Mouse (Mus musculus) MEL (cell line): ENCODE results near the gene Fgfr2. TPM values are rescaled to one million over a fixed set of nuclear protein-coding genes. Genes with fewer than 3 reads are reported as not detected.

ENCODE experiments used
- DNase-seq: peaks from one replicate; pipeline ENCODE4 v3.0.0; 2011; ENCODE audit warnings: low read depth, low spot score
- H3K27ac ChIP-seq: 2 replicates; pipeline ENCODE4 v1.5.1; 2012; ENCODE audit warnings: low read depth, mild to moderate bottlenecking, control low read depth, low read length, moderate library complexity; ENCODE audit not compliant: control insufficient read depth
- H3K27me3 ChIP-seq, 2 experiments: fragments of 150-350 bp in 1 of 2; sonication (generic) in 1 of 2; 2 replicates each; pipeline ENCODE4 v1.6.1; 2012; ENCODE audit warnings: low read length in 2 of 2, mild to moderate bottlenecking in 2 of 2, improper control_type of control experiment in 1 of 2, moderate library complexity in 1 of 2; ENCODE audit not compliant: insufficient read depth in 2 of 2, control insufficient read depth in 1 of 2
- H3K36me3 ChIP-seq, 2 experiments: 2 replicates each; pipeline ENCODE4 v1.6.1; 2012 to 2014; ENCODE audit warnings: low read length in 2 of 2, improper control_type of control experiment in 1 of 2, inconsistent platforms in 1 of 2, mild to moderate bottlenecking in 1 of 2; ENCODE audit not compliant: insufficient read depth in 2 of 2, control insufficient read depth in 1 of 2
- H3K4me1 ChIP-seq, 2 experiments: fragments of 150-350 bp in 1 of 2; sonication (generic) in 1 of 2; 2 replicates each; pipeline ENCODE4 v1.6.1; 2012; ENCODE audit warnings: low read length in 2 of 2, improper control_type of control experiment in 1 of 2, mild to moderate bottlenecking in 1 of 2; ENCODE audit not compliant: insufficient read depth in 2 of 2, control insufficient read depth in 1 of 2
- H3K4me3 ChIP-seq, 2 experiments: fragments of 150-350 bp in 1 of 2; sonication (generic) in 1 of 2; 2 replicates each; pipeline ENCODE4 v1.5.1; 2012; ENCODE audit warnings: low read depth in 2 of 2, low read length in 2 of 2, mild to moderate bottlenecking in 2 of 2, moderate library complexity in 2 of 2, control low read depth in 1 of 2, improper control_type of control experiment in 1 of 2; ENCODE audit not compliant: control insufficient read depth in 1 of 2, insufficient read depth in 1 of 2
- H3K79me2 ChIP-seq: 2 replicates; pipeline ENCODE4 v1.6.1; 2012; ENCODE audit warnings: mild to moderate bottlenecking, low read length, moderate library complexity; ENCODE audit not compliant: control insufficient read depth, poor library complexity, insufficient read depth
- H3K9ac ChIP-seq: 2 replicates; pipeline ENCODE4 v1.6.1; 2012; ENCODE audit warnings: low read depth, mild to moderate bottlenecking, control low read depth, low read length, moderate library complexity; ENCODE audit not compliant: control insufficient read depth, poor library complexity, severe bottlenecking
- H3K9me3 ChIP-seq: fragments of 150-350 bp; sonication (generic); replicated peaks from 2 replicates; pipeline ENCODE4 v1.6.1; 2012; ENCODE audit warnings: mild to moderate bottlenecking, low read length, improper control_type of control experiment, moderate library complexity; ENCODE audit not compliant: insufficient read depth
- CHD1 ChIP-seq: IDR thresholded peaks from 2 replicates; pipeline ENCODE4 v1.6.1; 2012; ENCODE audit warnings: low read depth, mild to moderate bottlenecking, inconsistent platforms, low read length, improper control_type of control experiment
- CTCF ChIP-seq, 3 experiments: IDR thresholded peaks in 2 of 3; conservative IDR thresholded peaks in 1 of 3; 2 replicates each; pipeline ENCODE4 v1.5.1; 2011 to 2012; ENCODE audit warnings: low read length in 3 of 3, low read depth in 2 of 3, mild to moderate bottlenecking in 2 of 3, improper control_type of control experiment in 1 of 3, inconsistent platforms in 1 of 3, mixed read lengths in 1 of 3, moderate library complexity in 1 of 3; ENCODE audit not compliant: control insufficient read depth in 1 of 3, insufficient read depth in 1 of 3, poor library complexity in 1 of 3, severe bottlenecking in 1 of 3
- ELF1 ChIP-seq: IDR thresholded peaks from 2 replicates; pipeline ENCODE4 v1.6.1; 2014; ENCODE audit warnings: low read depth, mild to moderate bottlenecking, inconsistent platforms, low read length, improper control_type of control experiment, moderate library complexity
- GATA1 ChIP-seq: IDR thresholded peaks from 2 replicates; pipeline ENCODE4 v1.6.1; 2011; ENCODE audit warnings: low read depth, low read length, improper control_type of control experiment
- HCFC1 ChIP-seq: IDR thresholded peaks from 2 replicates; pipeline ENCODE4 v1.6.1; 2012; ENCODE audit warnings: low read depth, mild to moderate bottlenecking, inconsistent platforms, low read length, improper control_type of control experiment, moderate library complexity
- JUND ChIP-seq: IDR thresholded peaks from 2 replicates; pipeline ENCODE4 v1.6.1; 2011; ENCODE audit warnings: low read depth, mild to moderate bottlenecking, improper control_type of control experiment, low read length
- MAFK ChIP-seq: IDR thresholded peaks from 2 replicates; pipeline ENCODE4 v1.6.1; 2011; ENCODE audit warnings: low read depth, mild to moderate bottlenecking, low read length, improper control_type of control experiment, borderline replicate concordance
- MAX ChIP-seq: IDR thresholded peaks from 2 replicates; pipeline ENCODE4 v1.6.1; 2011; ENCODE audit warnings: low read length, improper control_type of control experiment
- MXI1 ChIP-seq: IDR thresholded peaks from 2 replicates; pipeline ENCODE4 v1.6.1; 2011; ENCODE audit warnings: mild to moderate bottlenecking, low read depth, low read length, improper control_type of control experiment
- MYC ChIP-seq: IDR thresholded peaks from 2 replicates; pipeline ENCODE4 v1.6.1; 2011; ENCODE audit warnings: low read depth, mild to moderate bottlenecking, low read length, improper control_type of control experiment, moderate library complexity
- NELFE ChIP-seq: IDR thresholded peaks from 2 replicates; pipeline ENCODE4 v1.6.1; 2011; ENCODE audit warnings: low read depth, low read length, improper control_type of control experiment
- NRF1 ChIP-seq: IDR thresholded peaks from 2 replicates; pipeline ENCODE4 v1.6.1; 2014; ENCODE audit warnings: low read depth, mild to moderate bottlenecking, inconsistent platforms, low read length, improper control_type of control experiment, moderate library complexity; ENCODE audit not compliant: poor library complexity, insufficient read depth, severe bottlenecking
- POLR2AphosphoS2 ChIP-seq: IDR thresholded peaks from 2 replicates; pipeline ENCODE4 v1.6.1; 2011; ENCODE audit warnings: low read length, improper control_type of control experiment
- POLR2AphosphoS5 ChIP-seq: IDR thresholded peaks from 2 replicates; pipeline ENCODE4 v1.6.1; 2012; ENCODE audit warnings: low read depth, borderline replicate concordance, mild to moderate bottlenecking, inconsistent platforms, low read length, moderate library complexity, mixed read lengths
- RAD21 ChIP-seq: IDR thresholded peaks from 2 replicates; pipeline ENCODE4 v1.6.1; 2011; ENCODE audit warnings: mild to moderate bottlenecking, low read depth, low read length, improper control_type of control experiment
- RCOR1 ChIP-seq: IDR thresholded peaks from 2 replicates; pipeline ENCODE4 v1.6.1; 2012; ENCODE audit warnings: low read depth, mild to moderate bottlenecking, inconsistent platforms, low read length, improper control_type of control experiment
- SIN3A ChIP-seq: IDR thresholded peaks from 2 replicates; pipeline ENCODE4 v1.6.1; 2012; ENCODE audit warnings: low read length, improper control_type of control experiment, inconsistent platforms
- TAL1 ChIP-seq: IDR thresholded peaks from 2 replicates; pipeline ENCODE4 v1.6.1; 2012; ENCODE audit warnings: mild to moderate bottlenecking, inconsistent platforms, low read length, moderate library complexity, mixed read lengths
- TBP ChIP-seq: IDR thresholded peaks from 2 replicates; pipeline ENCODE4 v1.8.0; 2011; ENCODE audit warnings: low read depth, low read length, improper control_type of control experiment
- TCF12 ChIP-seq: IDR thresholded peaks from 2 replicates; pipeline ENCODE4 v1.6.1; 2014; ENCODE audit warnings: low read depth, mild to moderate bottlenecking, inconsistent platforms, low read length, improper control_type of control experiment, moderate library complexity
- UBTF ChIP-seq: IDR thresholded peaks from 2 replicates; pipeline ENCODE4 v1.6.1; 2012; ENCODE audit warnings: low read depth, mild to moderate bottlenecking, inconsistent platforms, low read length, improper control_type of control experiment, moderate library complexity, borderline replicate concordance; ENCODE audit not compliant: insufficient read depth
- USF1 ChIP-seq: IDR thresholded peaks from 2 replicates; pipeline ENCODE4 v1.6.1; 2014; ENCODE audit warnings: low read depth, mild to moderate bottlenecking, inconsistent platforms, low read length, improper control_type of control experiment, moderate library complexity
- USF2 ChIP-seq, 2 experiments: IDR thresholded peaks; 2 replicates each; pipeline ENCODE4 v1.6.1; 2011 to 2012; ENCODE audit warnings: improper control_type of control experiment in 2 of 2, low read length in 2 of 2, borderline replicate concordance in 1 of 2, inconsistent platforms in 1 of 2, low read depth in 1 of 2, mild to moderate bottlenecking in 1 of 2; ENCODE audit not compliant: insufficient read depth in 1 of 2
- ZC3H11A ChIP-seq: IDR thresholded peaks from 2 replicates; pipeline ENCODE4 v1.6.1; 2012; ENCODE audit warnings: low read depth, mild to moderate bottlenecking, inconsistent platforms, low read length, improper control_type of control experiment
- ZKSCAN1 ChIP-seq: IDR thresholded peaks from 2 replicates; pipeline ENCODE4 v1.6.1; 2012; ENCODE audit warnings: low read depth, mild to moderate bottlenecking, inconsistent platforms, low read length, improper control_type of control experiment, moderate library complexity
- ZMIZ1 ChIP-seq: IDR thresholded peaks from 2 replicates; pipeline ENCODE4 v1.6.1; 2012; ENCODE audit warnings: low read depth, mild to moderate bottlenecking, inconsistent platforms, low read length, improper control_type of control experiment, moderate library complexity
- ZNF384 ChIP-seq: IDR thresholded peaks from 2 replicates; pipeline ENCODE4 v1.6.1; 2012; ENCODE audit warnings: low read depth, mild to moderate bottlenecking, inconsistent platforms, low read length, improper control_type of control experiment
- polyA plus RNA-seq, 2 experiments: library from polyadenylated mRNA; stranded (reverse) in 1 of 2; unstranded in 1 of 2; fragments of >175 nt in 1 of 2; fragments of >200 nt in 1 of 2; gene quantifications; 2 replicates each; pipeline versions ENCODE4 v1.2.1 to v1.2.4; 2012; ENCODE audit warnings: low replicate concordance in 2 of 2, low read depth in 1 of 2; ENCODE audit not compliant: insufficient read length in 2 of 2, insufficient read depth in 1 of 2, missing spikeins in 1 of 2
- total RNA-seq: library from RNA; depleted of rRNA; stranded (reverse); fragments of 300-350 nt; gene quantifications from 2 replicates; pipeline ENCODE4 v1.2.3, GENCODE M21; 2012

Fgfr2 gene
- total and polyA plus RNA-seq, 3 experiments = not detected

DNA sequence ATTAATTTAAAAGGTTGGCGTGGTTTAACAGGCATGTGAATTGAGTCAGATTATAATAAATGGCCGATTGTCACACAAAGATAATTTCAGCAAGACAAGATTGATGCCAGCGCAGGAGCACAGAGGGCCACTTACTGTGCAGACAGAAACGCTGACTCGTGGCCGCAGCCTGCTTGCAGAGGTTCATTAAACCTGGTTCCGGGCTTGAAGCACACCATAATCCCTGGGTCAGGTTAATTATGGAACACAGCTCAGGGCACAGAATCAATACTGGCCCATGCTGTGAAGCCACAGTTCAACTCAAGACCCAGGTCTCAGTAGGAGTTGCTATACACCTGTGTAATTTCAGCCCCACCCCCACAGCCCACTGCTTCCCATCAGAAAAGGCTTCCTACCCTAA lies 1066.6 kb downstream of the Fgfr2 start:
- no peak overlapping the region for H3K9ac ChIP-seq
- H3K36me3 ChIP-seq = no peaks in the 10 kb centered on the region
- no peaks in the 10 kb centered on the region for H3K9me3 ChIP-seq
- TF ChIP-seq MXI1 = no peak
- TF ChIP-seq CHD1 = no peak
- TF ChIP-seq ZMIZ1 = no peak
- TF ChIP-seq TAL1 = no peak
- no peak for TF ChIP-seq SIN3A
- no peak for TF ChIP-seq ZC3H11A
- TF ChIP-seq CTCF (IDR thresholded peaks at IDR 0.05 in 2 of 3, conservative IDR thresholded peaks at IDR 0.05 in 1 of 3; ENCODE audit: control insufficient read depth in 1 of 3, insufficient read depth in 1 of 3, low read depth in 2 of 3, low read length in 3 of 3, poor library complexity in 1 of 3, severe bottlenecking in 1 of 3) = no peak
- TF ChIP-seq USF1 = no peak
- no peak for TF ChIP-seq TBP
- no peak for TF ChIP-seq USF2 (IDR thresholded peaks at IDR 0.05; ENCODE audit: borderline replicate concordance in 1 of 2, insufficient read depth in 1 of 2, low read depth in 1 of 2, low read length in 2 of 2)
- TF ChIP-seq HCFC1 = no peak
- no peak for TF ChIP-seq NRF1
- TF ChIP-seq ELF1 = no peak
- no peak for TF ChIP-seq JUND
- no peak for TF ChIP-seq MAFK
- no peak for TF ChIP-seq POLR2AphosphoS2
- no peak for TF ChIP-seq MYC
- no peak for TF ChIP-seq RAD21
- no peak for TF ChIP-seq MAX
- TF ChIP-seq UBTF = no peak
- DNase-seq = no peak
- H3K27ac ChIP-seq = no peak overlapping the region
- H3K27me3 ChIP-seq = no peaks in the 10 kb centered on the region
- H3K4me1 ChIP-seq = no peaks in the 10 kb centered on the region
- H3K79me2 ChIP-seq = no peaks in the 10 kb centered on the region
- no peak overlapping the region for H3K4me3 ChIP-seq

DNA sequence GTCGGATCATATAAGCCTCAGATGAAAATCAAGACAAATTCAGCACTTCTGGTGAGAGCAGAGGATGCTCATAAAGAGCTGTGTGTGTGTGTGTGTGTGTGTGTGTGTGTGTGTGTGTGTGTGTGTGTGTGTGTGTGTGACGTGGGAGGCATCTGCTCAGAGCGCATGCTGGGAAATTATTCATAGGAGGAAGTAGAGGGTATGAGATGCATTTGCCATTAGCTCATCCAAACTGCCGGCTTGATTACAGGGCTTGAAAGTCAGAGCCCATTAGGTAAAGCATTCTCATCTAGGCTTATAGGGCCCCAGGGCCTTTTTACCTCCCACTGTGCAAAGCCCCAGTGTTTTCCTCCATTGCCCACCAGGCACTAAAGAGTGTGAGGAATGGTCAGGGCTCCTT lies 1076.5 kb downstream of the Fgfr2 start:
- no peak for DNase-seq
- Histone ChIP-seq H3K27me3 (no peaks in the 10 kb centered on the region), H3K79me2 (no peaks in the 10 kb centered on the region), H3K27ac (no peak overlapping the region), H3K36me3 (no peaks in the 10 kb centered on the region), H3K4me3 (no peak overlapping the region), H3K9me3 (no peaks in the 10 kb centered on the region), H3K4me1 (no peaks in the 10 kb centered on the region), H3K9ac (no peak overlapping the region)
- TF ChIP-seq POLR2AphosphoS5 (no peak), CTCF (IDR thresholded peaks at IDR 0.05 in 2 of 3, conservative IDR thresholded peaks at IDR 0.05 in 1 of 3; ENCODE audit: control insufficient read depth in 1 of 3, insufficient read depth in 1 of 3, low read depth in 2 of 3, low read length in 3 of 3, poor library complexity in 1 of 3, severe bottlenecking in 1 of 3) (no peak), GATA1 (no peak), ZMIZ1 (no peak), CHD1 (no peak), NRF1 (no peak), MXI1 (no peak), ZNF384 (no peak), ZKSCAN1 (no peak), TCF12 (no peak), NELFE (no peak), POLR2AphosphoS2 (no peak), RCOR1 (no peak), MYC (no peak)
